Comparison of ENCODE assay signal across 17 mouse cellular contexts in the genomic region with DNA sequence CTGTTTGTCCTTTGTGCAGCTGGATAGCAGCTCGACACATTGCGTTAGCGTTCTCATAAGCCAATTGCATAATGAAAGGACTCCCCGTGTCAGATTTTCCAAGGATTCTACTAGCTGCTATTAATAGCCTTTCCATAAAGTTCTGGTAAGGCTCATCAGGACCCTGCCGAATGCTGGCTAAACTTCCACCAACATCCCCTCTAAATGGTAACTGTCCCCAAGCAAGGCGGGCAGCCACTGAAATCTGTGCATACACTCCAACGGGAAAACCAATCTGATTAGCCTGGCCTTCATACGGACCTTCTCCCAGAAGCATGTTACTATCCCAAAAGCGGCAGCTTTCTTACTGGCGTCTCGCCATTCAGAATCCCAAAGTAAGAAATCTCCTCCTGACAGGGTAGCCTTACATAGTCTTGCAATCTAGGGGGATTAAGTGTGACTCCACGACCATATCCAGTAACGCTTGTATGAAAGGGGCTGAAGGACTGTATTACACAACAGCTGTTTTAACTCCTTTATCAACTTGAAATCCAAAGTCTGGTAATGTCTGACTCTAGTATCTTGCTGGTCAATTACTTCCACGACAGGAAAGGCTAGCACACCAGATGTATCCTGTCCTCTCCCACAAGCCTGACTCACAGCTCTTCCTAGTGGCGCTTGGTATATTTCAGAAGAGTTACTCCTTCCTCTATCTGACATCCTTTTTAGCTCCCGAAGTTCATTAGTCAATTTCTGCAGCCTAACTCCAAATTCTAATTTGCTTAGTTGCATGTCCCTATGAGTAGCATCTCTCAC.
DNase-seq lines count a peak whose midpoint lies in the region; ATAC-seq and TF ChIP-seq lines count a peak whose summit lies in the region.
"Had no signal": no experiment of that assay in that cellular context is flagged by ENCODE, and none has a peak within 500 bp of the region (broad histone marks: within the 10 kb centered on the region; RNA-seq: fewer than 3 reads in every experiment).

No protein-coding gene starts in this region.

- H3K27ac ChIP-seq in heart, adult 2 months: peak overlapping the region; percentile 33; the same call in 1 of the 2 replicates
- H3K27ac ChIP-seq in heart, embryonic 10.5 days: no peak overlapping the region
- 0 out of 2 replicates have a peak overlapping the region, but pooled peaks have one; percentile 24 for H3K27ac ChIP-seq in lung, embryonic 16.5 days (ENCODE audit: low read length)
- H3K27ac ChIP-seq in forebrain, embryonic 12.5 days: no peak overlapping the region
- H3K27ac ChIP-seq: hindbrain, embryonic 10.5 days; layer of hippocampus, adult 2 months; limb, embryonic 15.5 days had no signal

- peak overlapping the region; percentile 16; the same call in 1 of the 2 replicates for H3K4me3 ChIP-seq in heart, adult 2 months
- no peak overlapping the region for H3K4me3 ChIP-seq in heart, embryonic 10.5 days
- H3K4me3 ChIP-seq in lung, adult 2 months (replicated peaks; ENCODE audit: extremely low read depth, low read depth, low read length): no peak overlapping the region
- H3K4me3 ChIP-seq in lung, embryonic 16.5 days (ENCODE audit: low read length): no peak overlapping the region
- no peak overlapping the region for H3K4me3 ChIP-seq in forebrain, embryonic 12.5 days (replicated peaks)
- H3K4me3 ChIP-seq: hindbrain, embryonic 10.5 days; layer of hippocampus, adult 2 months; limb, embryonic 15.5 days had no signal

- intact Hi-C loops in heart, adult 2 months (cut with DNase I): no loop called here

- no peak overlapping the region for H3K9ac ChIP-seq in heart, adult 2 months (ENCODE audit: low read depth, low read length)
- H3K9ac ChIP-seq in lung, embryonic 16.5 days (ENCODE audit: low read length): no peak overlapping the region
- H3K9ac ChIP-seq in forebrain, embryonic 12.5 days: no peak overlapping the region
- H3K9ac ChIP-seq: limb, embryonic 15.5 days; liver, postnatal 0 days had no signal

- no peaks in the 10 kb centered on the region for H3K36me3 ChIP-seq in heart, adult 2 months (ENCODE audit: control insufficient read depth, insufficient read depth, low read length)
- H3K36me3 ChIP-seq in heart, embryonic 10.5 days: no peaks in the 10 kb centered on the region
- H3K36me3 ChIP-seq in lung, embryonic 16.5 days (ENCODE audit: control insufficient read depth, insufficient read depth, low read length): no peaks in the 10 kb centered on the region
- no peaks in the 10 kb centered on the region for H3K36me3 ChIP-seq in forebrain, embryonic 12.5 days (replicated peaks)
- H3K36me3 ChIP-seq: hindbrain, embryonic 10.5 days; limb, embryonic 15.5 days had no signal

- no peaks in the 10 kb centered on the region for H3K27me3 ChIP-seq in heart, adult 2 months (ENCODE audit: control insufficient read depth, insufficient read depth, low read length)
- H3K27me3 ChIP-seq in heart, embryonic 10.5 days (ENCODE audit: insufficient read depth, poor library complexity, severe bottlenecking): no peaks in the 10 kb centered on the region
- no peaks in the 10 kb centered on the region for H3K27me3 ChIP-seq in lung, embryonic 16.5 days (ENCODE audit: control insufficient read depth, insufficient read depth, low read depth, low read length)
- H3K27me3 ChIP-seq in forebrain, embryonic 12.5 days: no peaks in the 10 kb centered on the region
- H3K27me3 ChIP-seq: limb, embryonic 15.5 days had no signal

- TF ChIP-seq EP300 in heart, adult 2 months (IDR thresholded peaks at IDR 0.05; ENCODE audit: insufficient read depth, low read depth, low read length): no peak

- H3K79me2 ChIP-seq in heart, adult 2 months (replicated peaks; ENCODE audit: control insufficient read depth, insufficient read depth, low read length): no peaks in the 10 kb centered on the region

- peak; percentile 69; the same call in 1 of the 2 replicates for ATAC-seq in lung, embryonic 16.5 days (ENCODE audit: low read depth)
- no peak for ATAC-seq in forebrain, embryonic 12.5 days (ENCODE audit: low FRiP score)
- ATAC-seq: liver, postnatal 0 days had no signal

- peak; percentile 31 to 42 for DNase-seq in heart, adult 2 months
- no peak for DNase-seq in heart, embryonic 10.5 days (ENCODE audit: low spot score)
- DNase-seq in lung, adult 18-20 months: peak; percentile 7 to 24
- DNase-seq in lung, adult 2 months: no peak
- DNase-seq in spleen, postnatal 36 days (ENCODE audit: low spot score in 2 of 2): no peak
- DNase-seq in ovary, postnatal 14 days (ENCODE audit: low spot score): no peak
- DNase-seq: cerebellum, postnatal 25 days; gastrocnemius, postnatal 25 days; liver, postnatal 0 days; right cerebral cortex, adult 18-20 months; thymus, postnatal 4 days had no signal

- peaks cover 8% of the 10 kb centered on the region for H3K9me3 ChIP-seq in heart, embryonic 10.5 days
- H3K9me3 ChIP-seq in lung, embryonic 16.5 days (ENCODE audit: control insufficient read depth, low read length): peaks cover 2% of the 10 kb centered on the region; the same call in 1 of the 2 replicates
- H3K9me3 ChIP-seq in forebrain, embryonic 12.5 days: peaks cover 9% of the 10 kb centered on the region; the same call in 1 of the 2 replicates
- H3K9me3 ChIP-seq: limb, embryonic 15.5 days had no signal

- WGBS in heart, adult 2 months: 52% methylated on average over 16 of the region's 16 CpGs
- 87% methylated on average over 16 of the region's 16 CpGs for WGBS in heart, embryonic 10.5 days
- 67% methylated on average over 16 of the region's 16 CpGs for WGBS in lung, adult 2 months
- WGBS in lung, embryonic 16.5 days: 69% methylated on average over 16 of the region's 16 CpGs
- 95% methylated on average over 16 of the region's 16 CpGs for WGBS in forebrain, embryonic 12.5 days

- no peak for TF ChIP-seq POLR2A in heart, adult 2 months (IDR thresholded peaks at IDR 0.05; ENCODE audit: insufficient read depth, low read depth, low read length)
- no peak for TF ChIP-seq POLR2A in lung, adult 2 months (IDR thresholded peaks at IDR 0.05; ENCODE audit: borderline replicate concordance, extremely low read depth, low read depth, low read length)

- H3K4me2 ChIP-seq in lung, embryonic 16.5 days (ENCODE audit: low read depth, low read length): no peak overlapping the region
- H3K4me2 ChIP-seq in forebrain, embryonic 12.5 days: no peak overlapping the region
- H3K4me2 ChIP-seq: limb, embryonic 15.5 days; midbrain, embryonic 11.5 days had no signal

- H3K4me1 ChIP-seq in heart, adult 2 months (ENCODE audit: control insufficient read depth, insufficient read depth, low read length): no peaks in the 10 kb centered on the region
- no peaks in the 10 kb centered on the region for H3K4me1 ChIP-seq in heart, embryonic 10.5 days
- no peaks in the 10 kb centered on the region for H3K4me1 ChIP-seq in lung, adult 2 months (ENCODE audit: control insufficient read depth, insufficient read depth, low read length)
- H3K4me1 ChIP-seq in lung, embryonic 16.5 days (replicated peaks; ENCODE audit: control insufficient read depth, insufficient read depth, low read length): no peaks in the 10 kb centered on the region
- no peaks in the 10 kb centered on the region for H3K4me1 ChIP-seq in forebrain, embryonic 12.5 days
- H3K4me1 ChIP-seq: hindbrain, embryonic 10.5 days; limb, embryonic 15.5 days had no signal

- peak; percentile 40 for TF ChIP-seq CTCF in heart, adult 2 months (IDR thresholded peaks at IDR 0.05)
- TF ChIP-seq CTCF in lung, adult 2 months (IDR thresholded peaks at IDR 0.05; ENCODE audit: insufficient read depth, low read length): no peak

Comparison
In these comparisons a context has a peak if more than half of its experiments do, and no peak if none do; other contexts are left out.
1. DNase-seq: peak in heart, adult 2 months (2 of 2) and lung, adult 18-20 months (2 of 2); none in heart, embryonic 10.5 days (single experiment), lung, adult 2 months (single experiment), spleen, postnatal 36 days (0 of 2) and ovary, postnatal 14 days (single experiment).
2. H3K27ac ChIP-seq: peak in heart, adult 2 months (single experiment) and lung, embryonic 16.5 days (single experiment); none in heart, embryonic 10.5 days (single experiment) and forebrain, embryonic 12.5 days (single experiment).